ENCODE assay signal across 14 mouse cellular contexts in genomic region chr13:15545346-15545896, GRCm38 (mm10).
DNase-seq lines count a peak whose midpoint lies in the region; ATAC-seq lines count a peak whose summit lies in the region.
"Had no signal": no experiment of that assay in that cellular context is flagged by ENCODE, and none has a peak within 500 bp of the region (broad histone marks: within the 10 kb centered on the region; RNA-seq: fewer than 3 reads in every experiment).

No protein-coding gene starts in this region.

- H3K27me3 ChIP-seq in embryonic facial prominence, embryonic 14.5 days (replicated peaks; ENCODE audit: control insufficient read depth, insufficient read depth, low read length) = no peaks in the 10 kb centered on the region
- H3K27me3 ChIP-seq in hindbrain, embryonic 16.5 days (replicated peaks; ENCODE audit: control insufficient read depth, insufficient read depth, low read length) = no peaks in the 10 kb centered on the region
- H3K27me3 ChIP-seq in midbrain, embryonic 14.5 days (ENCODE audit: control insufficient read depth, insufficient read depth, low read length) = no peaks in the 10 kb centered on the region
- H3K27me3 ChIP-seq: CH12.LX had no signal

- H3K9ac ChIP-seq in embryonic facial prominence, embryonic 14.5 days (ENCODE audit: low read depth, low read length) = no peak overlapping the region
- no peak overlapping the region for H3K9ac ChIP-seq in hindbrain, embryonic 16.5 days (ENCODE audit: low read depth, low read length)
- H3K9ac ChIP-seq in midbrain, embryonic 14.5 days (replicated peaks; ENCODE audit: low read length) = no peak overlapping the region
- H3K9ac ChIP-seq: liver, embryonic 14.5 days had no signal

- peak overlapping the region; percentile 33 for H3K27ac ChIP-seq in embryonic facial prominence, embryonic 14.5 days (replicated peaks; ENCODE audit: low read depth, low read length)
- peak overlapping the region; percentile 54; the same call in 1 of the 2 replicates for H3K27ac ChIP-seq in hindbrain, embryonic 16.5 days (ENCODE audit: low read depth, low read length)
- H3K27ac ChIP-seq in midbrain, embryonic 14.5 days (replicated peaks; ENCODE audit: low read depth, low read length) = peak overlapping the region; percentile 67; the same call in 1 of the 2 replicates
- H3K27ac ChIP-seq: liver, embryonic 14.5 days had no signal

- H3K4me2 ChIP-seq in embryonic facial prominence, embryonic 14.5 days (ENCODE audit: low read depth, low read length) = no peak overlapping the region
- H3K4me2 ChIP-seq in hindbrain, embryonic 16.5 days (ENCODE audit: low read length) = no peak overlapping the region
- H3K4me2 ChIP-seq in midbrain, embryonic 14.5 days (ENCODE audit: low read length) = no peak overlapping the region

- peaks cover 59% of the 10 kb centered on the region for H3K4me1 ChIP-seq in embryonic facial prominence, embryonic 14.5 days (ENCODE audit: control insufficient read depth, insufficient read depth, low read length)
- H3K4me1 ChIP-seq in hindbrain, embryonic 16.5 days (ENCODE audit: control insufficient read depth, insufficient read depth, low read depth, low read length) = peaks cover 29% of the 10 kb centered on the region
- H3K4me1 ChIP-seq in midbrain, embryonic 14.5 days (ENCODE audit: control insufficient read depth, insufficient read depth, low read length) = peaks cover 56% of the 10 kb centered on the region

- no peak overlapping the region for H3K4me3 ChIP-seq in embryonic facial prominence, embryonic 14.5 days (ENCODE audit: low read depth, low read length)
- H3K4me3 ChIP-seq in hindbrain, embryonic 16.5 days (ENCODE audit: low read length) = no peak overlapping the region
- no peak overlapping the region for H3K4me3 ChIP-seq in midbrain, embryonic 14.5 days (replicated peaks; ENCODE audit: low read depth, low read length)
- H3K4me3 ChIP-seq: erythroblast, embryonic 14.5 days had no signal

- WGBS in embryonic facial prominence, embryonic 14.5 days = 41% methylated on average over 4 of the region's 4 CpGs
- WGBS in hindbrain, embryonic 16.5 days = 20% methylated on average over 4 of the region's 4 CpGs
- WGBS in midbrain, embryonic 14.5 days = 14% methylated on average over 4 of the region's 4 CpGs

- H3K9me3 ChIP-seq in embryonic facial prominence, embryonic 14.5 days (ENCODE audit: control insufficient read depth, low read length) = no peaks in the 10 kb centered on the region
- no peaks in the 10 kb centered on the region for H3K9me3 ChIP-seq in hindbrain, embryonic 16.5 days (ENCODE audit: control insufficient read depth, low read length)
- H3K9me3 ChIP-seq in midbrain, embryonic 14.5 days (ENCODE audit: control insufficient read depth, low read length) = no peaks in the 10 kb centered on the region

- DNase-seq in layer of hippocampus, adult 11-12 months (ENCODE audit: low spot score) = peak; percentile 13
- no peak for DNase-seq in layer of hippocampus, postnatal 36 days
- peak; percentile 36 for DNase-seq in embryonic facial prominence, embryonic 14.5 days (ENCODE audit: low spot score)
- DNase-seq in midbrain, embryonic 14.5 days = peak; percentile 26
- no peak for DNase-seq in thymus, postnatal 36 days
- no peak for DNase-seq in lung, postnatal 4 days
- no peak for DNase-seq in thymus, postnatal 10 days (ENCODE audit: low spot score in 2 of 2)
- DNase-seq: kidney, postnatal 10 days; right cerebral cortex, postnatal 14 days; thymus, postnatal 25 days had no signal

- no peak for ATAC-seq in embryonic facial prominence, embryonic 14.5 days (ENCODE audit: low read depth)
- 0 out of 2 replicates have a peak, but pooled peaks have one; percentile 44 for ATAC-seq in hindbrain, embryonic 16.5 days
- no peak for ATAC-seq in midbrain, embryonic 14.5 days (ENCODE audit: low FRiP score, low TSS enrichment)

- 0 out of 2 replicates have a peak, but pooled peaks cover 2% of the 10 kb centered on the region for H3K36me3 ChIP-seq in embryonic facial prominence, embryonic 14.5 days (ENCODE audit: control insufficient read depth, insufficient read depth, low read length)
- H3K36me3 ChIP-seq in hindbrain, embryonic 16.5 days (ENCODE audit: control insufficient read depth, insufficient read depth, low read length) = no peaks in the 10 kb centered on the region
- no peaks in the 10 kb centered on the region for H3K36me3 ChIP-seq in midbrain, embryonic 14.5 days (ENCODE audit: control insufficient read depth, insufficient read depth, low read length)

Comparison
In these comparisons a context has a peak if more than half of its experiments do, and no peak if none do; other contexts are left out.
1. DNase-seq: peak in layer of hippocampus, adult 11-12 months (single experiment), embryonic facial prominence, embryonic 14.5 days (single experiment) and midbrain, embryonic 14.5 days (single experiment); none in layer of hippocampus, postnatal 36 days (0 of 2), thymus, postnatal 36 days (0 of 2), lung, postnatal 4 days (0 of 2) and thymus, postnatal 10 days (0 of 2).
2. Peak in every context shown above with its lines, with median percentiles within 50 percentile points of each other: H3K27ac ChIP-seq.